9 mouse cellular contexts compared by ENCODE assay signal in genomic region chr8:46429871-46430270, GRCm38 (mm10). TPM values are rescaled to one million over a fixed set of nuclear protein-coding genes. Genes with fewer than 3 reads are reported as not detected.
DNase-seq lines count a peak whose midpoint lies in the region; ATAC-seq and TF ChIP-seq lines count a peak whose summit lies in the region.
"Had no signal": no experiment of that assay in that cellular context is flagged by ENCODE, and none has a peak within 500 bp of the region (broad histone marks: within the 10 kb centered on the region; RNA-seq: fewer than 3 reads in every experiment).

No protein-coding gene starts in this region.

- no peak overlapping the region for H3K9ac ChIP-seq in heart, postnatal 0 days (replicated peaks; ENCODE audit: low read depth, low read length)
- H3K9ac ChIP-seq: lung, embryonic 15.5 days had no signal

- no peaks in the 10 kb centered on the region for H3K4me1 ChIP-seq in heart, postnatal 0 days (ENCODE audit: control insufficient read depth, insufficient read depth)
- H3K4me1 ChIP-seq in G1E (ENCODE audit: insufficient read depth, low read depth, low read length) = peaks cover 70% of the 10 kb centered on the region
- H3K4me1 ChIP-seq: lung, embryonic 15.5 days had no signal

- 0 out of 2 replicates have a peak, but pooled peaks have one; percentile 30 for ATAC-seq in heart, postnatal 0 days (ENCODE audit: insufficient read depth, low read depth)
- ATAC-seq in G1E (ENCODE audit: extremely low read depth, insufficient number of reproducible peaks, low FRiP score, poor library complexity, severe bottlenecking) = no peak
- ATAC-seq in frontal cortex, adult (ENCODE audit: low TSS enrichment) = peak; percentile 96

- H3K36me3 ChIP-seq in heart, postnatal 0 days (replicated peaks; ENCODE audit: control insufficient read depth, insufficient read depth, low read length) = no peaks in the 10 kb centered on the region
- H3K36me3 ChIP-seq in G1E (replicated peaks) = no peaks in the 10 kb centered on the region
- H3K36me3 ChIP-seq: lung, embryonic 15.5 days had no signal

- H3K27ac ChIP-seq in heart, postnatal 0 days (ENCODE audit: low read depth) = no peak overlapping the region
- H3K27ac ChIP-seq in left cerebral cortex, adult 2 months = peak overlapping the region; percentile 80
- H3K27ac ChIP-seq: lung, embryonic 15.5 days had no signal

- intact Hi-C loops in heart, postnatal 36 days (cut with DNase I) = no loop called here
- intact Hi-C loops in left cerebral cortex, adult 2 months (cut with DNase I) = no loop called here

- TF ChIP-seq EP300 in heart, postnatal 0 days (IDR thresholded peaks at IDR 0.05; ENCODE audit: low read depth) = no peak

- no peak overlapping the region for H3K4me2 ChIP-seq in heart, postnatal 0 days (ENCODE audit: low read depth, low read length)
- H3K4me2 ChIP-seq: lung, embryonic 15.5 days had no signal

- DNase-seq in heart, postnatal 0 days (ENCODE audit: low spot score) = no peak
- DNase-seq in heart, postnatal 36 days = no peak
- DNase-seq in G1E (ENCODE audit: low spot score) = no peak
- DNase-seq in left cerebral cortex, adult 2 months (ENCODE audit: extremely low spot score in 1 of 2, low spot score in 2 of 2) = peak; percentile 61 to 62
- DNase-seq in gastrocnemius, postnatal 4 days (ENCODE audit: low spot score in 2 of 2) = no peak
- no peak for DNase-seq in ovary, postnatal 36 days (ENCODE audit: low spot score)
- no peak for DNase-seq in gastrocnemius, postnatal 25 days

- no peak for TF ChIP-seq CTCF in heart, postnatal 0 days (IDR thresholded peaks at IDR 0.05; ENCODE audit: low read depth)
- TF ChIP-seq CTCF in G1E (IDR thresholded peaks at IDR 0.05; ENCODE audit: low read depth, low read length) = no peak
- TF ChIP-seq CTCF in left cerebral cortex, adult 2 months (IDR thresholded peaks at IDR 0.05) = no peak

- no peaks in the 10 kb centered on the region for H3K9me3 ChIP-seq in heart, postnatal 0 days (replicated peaks; ENCODE audit: control insufficient read depth, low read length)
- no peaks in the 10 kb centered on the region; the same call in 1 of the 2 replicates for H3K9me3 ChIP-seq in G1E (replicated peaks)
- H3K9me3 ChIP-seq: lung, embryonic 15.5 days had no signal

- no peak overlapping the region for H3K4me3 ChIP-seq in heart, postnatal 0 days (ENCODE audit: low read depth, low read length)
- peak overlapping the region; percentile 38; the same call in 1 of the 2 replicates for H3K4me3 ChIP-seq in G1E (ENCODE audit: low read depth, low read length)
- H3K4me3 ChIP-seq in left cerebral cortex, adult 2 months = no peak overlapping the region
- H3K4me3 ChIP-seq: lung, embryonic 15.5 days had no signal

- no peaks in the 10 kb centered on the region for H3K27me3 ChIP-seq in heart, postnatal 0 days (ENCODE audit: control insufficient read depth, insufficient read depth, low read length)
- H3K27me3 ChIP-seq in G1E (ENCODE audit: insufficient read depth, low read length) = no peaks in the 10 kb centered on the region
- H3K27me3 ChIP-seq: lung, embryonic 15.5 days had no signal

- WGBS in heart, postnatal 0 days = 50% methylated on average over 7 of the region's 7 CpGs

RNA-seq across cellular contexts. Expression of gene Acsl1, which starts 41.0 kb away (rescaled TPM):
- 275 and 297 TPM in 2 replicates for total RNA-seq in heart, postnatal 0 days (2014; rRNA removed; ENCODE audit: low replicate concordance)
- 271 and 291 TPM in 2 replicates for polyA plus RNA-seq in heart, postnatal 0 days (2015; fragmentation: Nextera tagmentation; extraction: Ambion mirVana)
- 1,000 to 10,000 TPM in 1 of 2 experiments, 100 to 1,000 TPM in 1; 996 to 1,034 TPM for total RNA-seq in heart, postnatal 36 days (2021)
- total RNA-seq in G1E (2014; fragmentation: Nextera tagmentation) (143 and 149 TPM in 2 replicates), G1E (2017) (48.6 and 55.0 TPM in 2 replicates)
- polyA plus RNA-seq in G1E (2012) = 19.4 and 27.0 TPM in 2 replicates
- 10 to 100 TPM; 41.4 to 45.8 TPM for total RNA-seq in left cerebral cortex, adult 2 months (2021)
- 100 to 1,000 TPM; 222 to 253 TPM for total RNA-seq in gastrocnemius, postnatal 4 days (2021)
- total RNA-seq in gastrocnemius, postnatal 25 days (2021) = 100 to 1,000 TPM; 251 to 347 TPM

Comparison
In these comparisons a context has a peak if more than half of its experiments do, and no peak if none do; other contexts are left out.
1. DNase-seq: peak in left cerebral cortex, adult 2 months (2 of 2); none in heart, postnatal 0 days (single experiment), heart, postnatal 36 days (0 of 2), G1E (single experiment), gastrocnemius, postnatal 4 days (0 of 2), ovary, postnatal 36 days (single experiment) and gastrocnemius, postnatal 25 days (single experiment).